Mouse (Mus musculus): ENCODE measurements around the gene Slc8b1.

Slc8b1 gene

GRCm38 (mm10) chr5:120510982-120511642 is at the start of gene Slc8b1:
Slc8b1 (plus strand) TSS chr5:120511168.
- DNase-seq: peak; percentile 99

- DNase-seq: peak in 1 of 2 experiments; percentile 22
These were observed 49.1 kb upstream of the Slc8b1 start for GRCm38 (mm10) chr5:120461902-120462301.

- DNase-seq: peak; percentile 45 to 47
These were observed 46.6 kb upstream of the Slc8b1 start for GRCm38 (mm10) chr5:120464321-120464720.

- DNase-seq: peak; percentile 58 to 59
These were observed 45.9 kb upstream of the Slc8b1 start for GRCm38 (mm10) chr5:120465062-120465461.

- DNase-seq: peak in 1 of 2 experiments; percentile 33
These were observed 45.1 kb upstream of the Slc8b1 start for GRCm38 (mm10) chr5:120465860-120466259.

- DNase-seq: peak; percentile 62 to 76
These were observed 43.9 kb upstream of the Slc8b1 start for GRCm38 (mm10) chr5:120467026-120467425.

- no peak for DNase-seq
These were observed 42.6 kb upstream of the Slc8b1 start for GRCm38 (mm10) chr5:120468336-120468735.

- no peak for DNase-seq
These were observed 42.1 kb upstream of the Slc8b1 start for GRCm38 (mm10) chr5:120468830-120469229.

- peak in 1 of 2 experiments; percentile 19 for DNase-seq
These were observed 39.4 kb upstream of the Slc8b1 start for GRCm38 (mm10) chr5:120471538-120471937.

GRCm38 (mm10) chr5:120472770-120473169 is 38.2 kb upstream of the Slc8b1 start, which contains the start of gene Sdsl:
Sdsl (minus strand) TSS chr5:120472810.
- DNase-seq: no peak

- no peak for DNase-seq
These were observed 37.6 kb upstream of the Slc8b1 start for GRCm38 (mm10) chr5:120473361-120473760.

- DNase-seq: no peak
These were observed 35.1 kb upstream of the Slc8b1 start for GRCm38 (mm10) chr5:120475861-120476260.

- DNase-seq: peak in 1 of 2 experiments; percentile 26
These were observed 34.7 kb upstream of the Slc8b1 start, which contains the start of gene Sds for GRCm38 (mm10) chr5:120476296-120476695. Sds (plus strand) TSS chr5:120476526.

- DNase-seq: no peak
These were observed 33.0 kb upstream of the Slc8b1 start for GRCm38 (mm10) chr5:120477993-120478392.

GRCm38 (mm10) chr5:120479538-120479937 is 31.4 kb upstream of the Slc8b1 start:
- no peak for DNase-seq

- no peak for DNase-seq
These were observed 29.8 kb upstream of the Slc8b1 start for GRCm38 (mm10) chr5:120481205-120481604.

GRCm38 (mm10) chr5:120483399-120483798 is 27.6 kb upstream of the Slc8b1 start:
- DNase-seq: no peak

GRCm38 (mm10) chr5:120487844-120488243 is 23.1 kb upstream of the Slc8b1 start:
- DNase-seq: no peak

- DNase-seq: no peak
These were observed 20.2 kb upstream of the Slc8b1 start for GRCm38 (mm10) chr5:120490679-120491192.

- DNase-seq: peak; percentile 70 to 75
These were observed 18.5 kb upstream of the Slc8b1 start for GRCm38 (mm10) chr5:120492437-120492836.

- DNase-seq: no peak
These were observed 17.5 kb upstream of the Slc8b1 start for GRCm38 (mm10) chr5:120493440-120493839.

GRCm38 (mm10) chr5:120493873-120494395 is 17.0 kb upstream of the Slc8b1 start:
- no peak for DNase-seq

- DNase-seq: no peak
These were observed 15.8 kb upstream of the Slc8b1 start for GRCm38 (mm10) chr5:120495064-120495702.

Data from kidney, postnatal 4 days (tissue).